Mouse (Mus musculus) heart, postnatal 0 days (tissue): ENCODE measurements around the gene Skil.

Experiments
- CTCF ChIP-seq: IDR thresholded peaks from 2 replicates; pipeline ENCODE4 v1.5.1; 2016; ENCODE audit warnings: antibody characterized with exemption, control low read depth, low read depth
- EP300 ChIP-seq: IDR thresholded peaks from 2 replicates; pipeline ENCODE4 v1.6.1; 2016; ENCODE audit warnings: antibody characterized with exemption, low read depth

DNA sequence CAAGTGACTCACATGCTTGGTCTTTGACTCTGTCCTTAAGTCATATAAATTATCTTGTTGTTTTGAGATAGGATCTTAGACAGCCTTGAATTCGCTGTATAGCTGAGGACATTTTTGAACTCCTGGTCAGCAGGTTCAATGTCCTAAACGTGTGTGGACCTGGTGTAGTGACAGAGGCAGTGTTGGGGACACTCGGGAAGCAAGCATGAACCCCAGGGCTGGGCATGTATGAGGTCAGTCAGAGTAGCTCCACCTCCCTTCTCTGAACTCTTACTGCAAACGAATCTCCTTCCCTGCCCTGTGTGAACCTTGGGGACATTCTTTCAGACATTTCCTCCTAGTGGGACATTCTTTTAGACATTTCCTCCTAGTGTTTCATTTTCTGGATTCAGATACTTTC, 34.9 kb downstream of the Skil start:
- TF ChIP-seq CTCF (no peak), EP300 (no peak)
